Mouse (Mus musculus) liver, postnatal 0 days (tissue): ENCODE measurements at regions not wholly inside any gene's neighbourhood (a gene's known extent, or its start where the extent isn't known, plus 50 kb on each side); places are given as distances from the start of the nearest gene placed in this dataset.

Source experiments
- ATAC-seq: fragments of 200-750 bp; cut with Nextera tagmentation; 2 replicates; pipeline ENCODE4 v1.8.0; 2017; ENCODE audit warnings: mild to moderate bottlenecking, moderate library complexity
- DNase-seq: peaks from one replicate; pipeline ENCODE4 v3.0.0-alpha.2; 2016
- H3K27ac ChIP-seq: fragments of 300-500 bp; sonication (generic); 2 replicates; pipeline ENCODE4 v1.5.1; 2014; ENCODE audit warnings: antibody characterized with exemption, moderate library complexity, mild to moderate bottlenecking, low read depth
- H3K27me3 ChIP-seq: fragments of 300-500 bp; sonication (generic); 2 replicates; pipeline ENCODE4 v1.6.1; 2014; ENCODE audit warnings: low read length, control low read depth, mixed read lengths; ENCODE audit not compliant: insufficient read depth
- H3K36me3 ChIP-seq: fragments of 300-500 bp; sonication (generic); replicated peaks from 2 replicates; pipeline ENCODE4 v1.6.1; 2014; ENCODE audit warnings: mild to moderate bottlenecking, control low read depth, low read length, moderate library complexity, mixed read lengths; ENCODE audit not compliant: insufficient read depth
- H3K4me1 ChIP-seq: fragments of 300-500 bp; sonication (generic); 2 replicates; pipeline ENCODE4 v1.6.1; 2014; ENCODE audit warnings: antibody characterized with exemption, mild to moderate bottlenecking, control low read depth; ENCODE audit not compliant: insufficient read depth
- H3K4me2 ChIP-seq: fragments of 300-500 bp; sonication (generic); 2 replicates; pipeline ENCODE4 v1.6.1; 2014; ENCODE audit warnings: low read depth, mild to moderate bottlenecking, low read length, moderate library complexity, mixed read lengths
- H3K4me3 ChIP-seq: fragments of 300-500 bp; sonication (generic); 2 replicates; pipeline ENCODE4 v1.5.1; 2014; ENCODE audit warnings: low read depth, low read length
- H3K9ac ChIP-seq: fragments of 300-500 bp; sonication (generic); replicated peaks from 2 replicates; pipeline ENCODE4 v1.6.1; 2014; ENCODE audit warnings: mild to moderate bottlenecking, moderate library complexity
- H3K9me3 ChIP-seq: fragments of 300-500 bp; sonication (generic); 2 replicates; pipeline ENCODE4 v1.6.1; 2016; ENCODE audit warnings: mild to moderate bottlenecking, control low read depth, low read length, mixed read lengths
- CTCF ChIP-seq: sonication (generic); IDR thresholded peaks from 2 replicates; pipeline ENCODE4 v1.5.1; 2016; ENCODE audit warnings: antibody characterized with exemption, low read depth
- EP300 ChIP-seq: IDR thresholded peaks from 2 replicates; pipeline ENCODE4 v1.6.1; 2016; ENCODE audit warnings: antibody characterized with exemption, low read depth, mild to moderate bottlenecking
- WGBS: fragments of 180-500 bp; shearing (Covaris S2); extraction: QIAGEN DNeasy Blood & Tissue Kit; methylation state at CpG from one replicate; pipeline ENCODE4 v1.1.7; 2014; ENCODE audit not compliant: insufficient replicate concordance; 5-methylcytosine and 5-hydroxymethylcytosine counted together

GRCm38 (mm10) chr4:94160620-94161019, 395.7 kb upstream of the Gm10306 start:
- Histone ChIP-seq H3K27me3 (no peaks in the 10 kb centered on the region), H3K4me2 (no peak overlapping the region), H3K9ac (no peak overlapping the region), H3K9me3 (no peaks in the 10 kb centered on the region), H3K27ac (no peak overlapping the region), H3K36me3 (no peaks in the 10 kb centered on the region), H3K4me1 (no peaks in the 10 kb centered on the region), H3K4me3 (no peak overlapping the region)
- TF ChIP-seq EP300 (no peak), CTCF (no peak)
- no peak for DNase-seq
- WGBS = 61% methylated on average over 2 of the region's 2 CpGs
- no peak for ATAC-seq

GRCm38 (mm10) chr4:94173096-94173495, 383.2 kb upstream of the Gm10306 start:
- no peaks in the 10 kb centered on the region for H3K27me3 ChIP-seq
- H3K9ac ChIP-seq = no peak overlapping the region
- no peaks in the 10 kb centered on the region for H3K36me3 ChIP-seq
- no peak for ATAC-seq
- WGBS = 74% methylated on average over 2 of the region's 2 CpGs
- H3K9me3 ChIP-seq = no peaks in the 10 kb centered on the region
- TF ChIP-seq EP300 (no peak), CTCF (no peak)
- no peaks in the 10 kb centered on the region for H3K4me1 ChIP-seq
- H3K4me3 ChIP-seq = no peak overlapping the region
- H3K4me2 ChIP-seq = no peak overlapping the region
- no peak for DNase-seq
- H3K27ac ChIP-seq = no peak overlapping the region

GRCm38 (mm10) chr4:94186997-94187396, 369.3 kb upstream of the Gm10306 start:
- DNase-seq (no peak), ATAC-seq (no peak)
- H3K4me2 ChIP-seq = no peak overlapping the region
- no peaks in the 10 kb centered on the region for H3K4me1 ChIP-seq
- no peak overlapping the region for H3K27ac ChIP-seq
- H3K36me3 ChIP-seq = no peaks in the 10 kb centered on the region
- TF ChIP-seq CTCF (no peak), EP300 (no peak)
- no peaks in the 10 kb centered on the region for H3K9me3 ChIP-seq
- H3K27me3 ChIP-seq = no peaks in the 10 kb centered on the region
- H3K9ac ChIP-seq = no peak overlapping the region
- 64% methylated on average over 4 of the region's 4 CpGs for WGBS
- no peak overlapping the region for H3K4me3 ChIP-seq

- no peak overlapping the region for H3K27ac ChIP-seq
- H3K27me3 ChIP-seq = no peaks in the 10 kb centered on the region
- no peak overlapping the region for H3K4me3 ChIP-seq
- no peak overlapping the region for H3K4me2 ChIP-seq
- WGBS = 57% methylated on average over 2 of the region's 2 CpGs
- no peaks in the 10 kb centered on the region for H3K36me3 ChIP-seq
- H3K4me1 ChIP-seq = no peaks in the 10 kb centered on the region
- no peak overlapping the region for H3K9ac ChIP-seq
- TF ChIP-seq CTCF (no peak), EP300 (no peak)
- DNase-seq (no peak), ATAC-seq (no peak)
- no peaks in the 10 kb centered on the region for H3K9me3 ChIP-seq
These were observed 368.0 kb upstream of the Gm10306 start for GRCm38 (mm10) chr4:94188354-94188753.

GRCm38 (mm10) chr4:94188888-94189287, 367.5 kb upstream of the Gm10306 start:
- H3K27me3 ChIP-seq = no peaks in the 10 kb centered on the region
- no peak overlapping the region for H3K4me3 ChIP-seq
- H3K9ac ChIP-seq = no peak overlapping the region
- no peaks in the 10 kb centered on the region for H3K36me3 ChIP-seq
- H3K4me2 ChIP-seq = no peak overlapping the region
- no peak overlapping the region for H3K27ac ChIP-seq
- ATAC-seq = no peak
- WGBS = 58% methylated on average over 3 of the region's 3 CpGs
- no peak for TF ChIP-seq CTCF
- no peak for TF ChIP-seq EP300
- no peaks in the 10 kb centered on the region for H3K9me3 ChIP-seq
- H3K4me1 ChIP-seq = no peaks in the 10 kb centered on the region
- DNase-seq = no peak

GRCm38 (mm10) chr4:94190940-94191339, 365.4 kb upstream of the Gm10306 start:
- Histone ChIP-seq H3K27ac (no peak overlapping the region), H3K9me3 (no peaks in the 10 kb centered on the region), H3K9ac (no peak overlapping the region), H3K4me1 (no peaks in the 10 kb centered on the region), H3K27me3 (no peaks in the 10 kb centered on the region), H3K4me3 (no peak overlapping the region), H3K36me3 (no peaks in the 10 kb centered on the region), H3K4me2 (no peak overlapping the region)
- DNase-seq (no peak), ATAC-seq (no peak)
- 59% methylated on average over 2 of the region's 2 CpGs for WGBS
- TF ChIP-seq EP300 = no peak
- TF ChIP-seq CTCF = no peak

GRCm38 (mm10) chr4:94216265-94216664, 340.1 kb upstream of the Gm10306 start:
- WGBS = 58% methylated on average over 1 of the region's 1 CpGs

More at GRCm38 (mm10) chr4:94216265-94216664, 340.1 kb upstream of the Gm10306 start:
- no peaks in the 10 kb centered on the region for H3K4me1 ChIP-seq
- H3K9me3 ChIP-seq = no peaks in the 10 kb centered on the region; the same call in 1 of the 2 replicates
- H3K9ac ChIP-seq = no peak overlapping the region
- TF ChIP-seq EP300 = no peak
- no peak for TF ChIP-seq CTCF
- H3K36me3 ChIP-seq = no peaks in the 10 kb centered on the region
- H3K27me3 ChIP-seq = no peaks in the 10 kb centered on the region
- no peak for DNase-seq
- no peak overlapping the region for H3K4me3 ChIP-seq
- ATAC-seq = no peak
- H3K4me2 ChIP-seq = no peak overlapping the region
- H3K27ac ChIP-seq = no peak overlapping the region
